Mouse (Mus musculus) G1E (cell line): ENCODE measurements around the gene Xbp1.

Experiments
- CTCF ChIP-seq: IDR thresholded peaks from 2 replicates; pipeline ENCODE4 v1.5.1; 2012; ENCODE audit warnings: low read depth, low read length, inconsistent platforms, mixed read lengths
- GATA1 ChIP-seq: IDR thresholded peaks from 2 replicates; pipeline ENCODE4 v1.6.1; 2012; ENCODE audit warnings: borderline replicate concordance, low read length, inconsistent platforms, mixed read lengths

- TF ChIP-seq CTCF: 0 out of 2 replicates have a peak, but pooled peaks have one; percentile 22
- no peak for TF ChIP-seq GATA1
These were observed 23.8 kb upstream of the Xbp1 start for GRCm38 (mm10) chr11:5496559-5497248.
